ENCODE assay signal across 14 mouse cellular contexts in genomic region chr11:95389006-95389405, GRCm38 (mm10). TPM values are rescaled to one million over a fixed set of nuclear protein-coding genes. Genes with fewer than 3 reads are reported as not detected.
DNase-seq lines count a peak whose midpoint lies in the region; ATAC-seq and TF ChIP-seq lines count a peak whose summit lies in the region.
"Had no signal": no experiment of that assay in that cellular context is flagged by ENCODE, and none has a peak within 500 bp of the region (broad histone marks: within the 10 kb centered on the region; RNA-seq: fewer than 3 reads in every experiment).

No protein-coding gene starts in this region.

- TF ChIP-seq CTCF in forebrain, postnatal 0 days (IDR thresholded peaks at IDR 0.05; ENCODE audit: low read depth), result peak; percentile 67
- TF ChIP-seq CTCF in liver, embryonic 14.5 days (IDR thresholded peaks at IDR 0.05; ENCODE audit: low read depth), result peak; percentile 45

- ATAC-seq in forebrain, postnatal 0 days, result no peak
- ATAC-seq in forebrain, embryonic 13.5 days, result no peak
- no peak for ATAC-seq in liver, embryonic 14.5 days (ENCODE audit: insufficient read depth)
- ATAC-seq in liver, embryonic 12.5 days, result no peak
- ATAC-seq: intestine, embryonic 15.5 days had no signal

- H3K4me2 ChIP-seq in forebrain, postnatal 0 days (ENCODE audit: low read depth), result no peak overlapping the region
- no peak overlapping the region for H3K4me2 ChIP-seq in forebrain, embryonic 13.5 days
- no peak overlapping the region for H3K4me2 ChIP-seq in liver, embryonic 14.5 days (ENCODE audit: low read depth)
- no peak overlapping the region for H3K4me2 ChIP-seq in liver, embryonic 12.5 days
- H3K4me2 ChIP-seq: heart, embryonic 12.5 days; intestine, embryonic 15.5 days; neural tube, embryonic 12.5 days had no signal

- no peak for DNase-seq in forebrain, postnatal 0 days
- no peak for DNase-seq in liver, embryonic 14.5 days (ENCODE audit: low read depth in 3 of 3, low spot score in 3 of 3)
- DNase-seq in NIH3T3 (ENCODE audit: low read depth), result peak; percentile 65
- peak; percentile 43 to 79 for DNase-seq in kidney, postnatal 25 days
- DNase-seq in gastrocnemius, postnatal 36 days, result no peak
- DNase-seq in layer of hippocampus, postnatal 14 days (ENCODE audit: low spot score in 2 of 2), result no peak
- DNase-seq: adrenal gland, postnatal 10 days; right cerebral cortex, postnatal 25 days had no signal

- no peak overlapping the region for H3K27ac ChIP-seq in forebrain, postnatal 0 days (ENCODE audit: low read depth, low read length)
- H3K27ac ChIP-seq in forebrain, embryonic 13.5 days, result no peak overlapping the region
- no peak overlapping the region for H3K27ac ChIP-seq in liver, embryonic 14.5 days
- no peak overlapping the region for H3K27ac ChIP-seq in liver, embryonic 12.5 days
- H3K27ac ChIP-seq: intestine, embryonic 15.5 days; limb, embryonic 10.5 days; neural tube, embryonic 12.5 days had no signal

- TF ChIP-seq EP300 in liver, embryonic 14.5 days (IDR thresholded peaks at IDR 0.05; ENCODE audit: low read depth), result no peak

- no peaks in the 10 kb centered on the region for H3K9me3 ChIP-seq in forebrain, postnatal 0 days (ENCODE audit: low read length)
- H3K9me3 ChIP-seq in forebrain, embryonic 13.5 days (replicated peaks), result no peaks in the 10 kb centered on the region
- H3K9me3 ChIP-seq in liver, embryonic 14.5 days (ENCODE audit: control insufficient read depth, low read length), result no peaks in the 10 kb centered on the region
- H3K9me3 ChIP-seq in liver, embryonic 12.5 days (replicated peaks), result no peaks in the 10 kb centered on the region
- H3K9me3 ChIP-seq: heart, embryonic 12.5 days; intestine, embryonic 15.5 days; limb, embryonic 10.5 days; neural tube, embryonic 12.5 days had no signal

- peaks cover 10% of the 10 kb centered on the region; the same call in 1 of the 2 replicates for H3K4me1 ChIP-seq in forebrain, postnatal 0 days (ENCODE audit: insufficient read depth)
- peaks cover 24% of the 10 kb centered on the region for H3K4me1 ChIP-seq in forebrain, embryonic 13.5 days
- H3K4me1 ChIP-seq in liver, embryonic 14.5 days (replicated peaks; ENCODE audit: control insufficient read depth in 2 of 2, insufficient read depth in 2 of 2, low read length in 1 of 2), result peaks cover 6 to 7% of the 10 kb centered on the region in 2 experiments
- peaks cover 22% of the 10 kb centered on the region for H3K4me1 ChIP-seq in liver, embryonic 12.5 days

- H3K4me3 ChIP-seq in forebrain, postnatal 0 days (ENCODE audit: low read depth, low read length), result no peak overlapping the region
- H3K4me3 ChIP-seq in forebrain, embryonic 13.5 days, result no peak overlapping the region
- H3K4me3 ChIP-seq in liver, embryonic 14.5 days (ENCODE audit: insufficient read depth in 1 of 2, low read depth in 2 of 2, low read length in 2 of 2), result no peak overlapping the region
- no peak overlapping the region for H3K4me3 ChIP-seq in liver, embryonic 12.5 days
- H3K4me3 ChIP-seq: heart, embryonic 12.5 days; intestine, embryonic 15.5 days; limb, embryonic 10.5 days; neural tube, embryonic 12.5 days had no signal

- no peak overlapping the region for H3K9ac ChIP-seq in forebrain, postnatal 0 days
- no peak overlapping the region for H3K9ac ChIP-seq in forebrain, embryonic 13.5 days
- no peak overlapping the region for H3K9ac ChIP-seq in liver, embryonic 14.5 days (replicated peaks)
- H3K9ac ChIP-seq in liver, embryonic 12.5 days, result no peak overlapping the region
- H3K9ac ChIP-seq: heart, embryonic 12.5 days; intestine, embryonic 15.5 days; neural tube, embryonic 12.5 days had no signal

- peaks cover 46% of the 10 kb centered on the region for H3K36me3 ChIP-seq in forebrain, postnatal 0 days (ENCODE audit: insufficient read depth)
- peaks cover 66% of the 10 kb centered on the region for H3K36me3 ChIP-seq in forebrain, embryonic 13.5 days (ENCODE audit: poor library complexity, severe bottlenecking)
- peaks cover 11% of the 10 kb centered on the region for H3K36me3 ChIP-seq in liver, embryonic 14.5 days (replicated peaks; ENCODE audit: control insufficient read depth, insufficient read depth, low read depth)
- peaks cover 59% of the 10 kb centered on the region for H3K36me3 ChIP-seq in liver, embryonic 12.5 days

- intact Hi-C loops in gastrocnemius, postnatal 36 days (cut with DNase I), result loop anchor here (5.0 to 10.0 kb wide), 2 partner anchors 123 to 256 kb away; partner anchors contain the start of gene Nxph3

- WGBS in forebrain, postnatal 0 days, result 69% methylated on average over 3 of the region's 3 CpGs
- WGBS in forebrain, embryonic 13.5 days, result 76% methylated on average over 3 of the region's 3 CpGs
- WGBS in liver, embryonic 14.5 days (ENCODE audit: insufficient replicate concordance), result 64% methylated on average over 3 of the region's 3 CpGs
- 83% methylated on average over 3 of the region's 3 CpGs for WGBS in liver, embryonic 12.5 days (ENCODE audit: insufficient replicate concordance)

- H3K27me3 ChIP-seq in forebrain, postnatal 0 days (ENCODE audit: insufficient read depth, low read length), result no peaks in the 10 kb centered on the region
- H3K27me3 ChIP-seq in forebrain, embryonic 13.5 days, result no peaks in the 10 kb centered on the region
- no peaks in the 10 kb centered on the region for H3K27me3 ChIP-seq in liver, embryonic 14.5 days (ENCODE audit: control insufficient read depth, insufficient read depth, low read length)
- no peaks in the 10 kb centered on the region for H3K27me3 ChIP-seq in liver, embryonic 12.5 days (replicated peaks)
- H3K27me3 ChIP-seq: heart, embryonic 12.5 days; intestine, embryonic 15.5 days; neural tube, embryonic 12.5 days had no signal

RNA-seq across cellular contexts. Expression of gene Slc35b1, which starts 4.5 kb away (rescaled TPM):
- 103 and 109 TPM in 2 replicates for total RNA-seq in forebrain, postnatal 0 days (2014; rRNA removed)
- polyA plus RNA-seq in forebrain, postnatal 0 days (2015; fragmentation: Nextera tagmentation; extraction: Ambion mirVana), result 160 and 179 TPM in 2 replicates
- 135 and 140 TPM in 2 replicates for polyA plus RNA-seq in forebrain, embryonic 13.5 days (2015; fragmentation: Nextera tagmentation; extraction: Ambion mirVana)
- 24.1 and 24.6 TPM in 2 replicates for polyA plus RNA-seq in liver, embryonic 14.5 days (2012; rRNA removed)
- 37.4 and 44.9 TPM in 2 replicates for polyA plus RNA-seq in liver, embryonic 14.5 days (2014; fragmentation: Nextera tagmentation; extraction: Ambion mirVana)
- 58.2 and 61.3 TPM in 2 replicates for polyA plus RNA-seq in liver, embryonic 12.5 days (2016; fragmentation: Nextera tagmentation; extraction: Ambion mirVana)
- total RNA-seq in gastrocnemius, postnatal 36 days (2021), result 10 to 100 TPM; 39.5 to 46.8 TPM
- 10 to 100 TPM; 74.2 to 76.0 TPM for total RNA-seq in layer of hippocampus, postnatal 14 days (2021)

RNA-seq across cellular contexts. Expression of gene Spop, which starts 24.9 kb away (rescaled TPM):
- 59.2 and 70.1 TPM in 2 replicates for total RNA-seq in forebrain, postnatal 0 days (2014; rRNA removed)
- polyA plus RNA-seq in forebrain, postnatal 0 days (2015; fragmentation: Nextera tagmentation; extraction: Ambion mirVana), result 88.7 and 213 TPM in 2 replicates
- 175 and 178 TPM in 2 replicates for polyA plus RNA-seq in forebrain, embryonic 13.5 days (2015; fragmentation: Nextera tagmentation; extraction: Ambion mirVana)
- 18.8 and 22.0 TPM in 2 replicates for polyA plus RNA-seq in liver, embryonic 14.5 days (2012; rRNA removed)
- 31.8 and 36.2 TPM in 2 replicates for polyA plus RNA-seq in liver, embryonic 14.5 days (2014; fragmentation: Nextera tagmentation; extraction: Ambion mirVana)
- 90.8 and 105 TPM in 2 replicates for polyA plus RNA-seq in liver, embryonic 12.5 days (2016; fragmentation: Nextera tagmentation; extraction: Ambion mirVana)
- total RNA-seq in gastrocnemius, postnatal 36 days (2021), result 100 to 1,000 TPM; 178 to 196 TPM
- total RNA-seq in layer of hippocampus, postnatal 14 days (2021), result 100 to 1,000 TPM; 151 to 155 TPM

RNA-seq across cellular contexts. Expression of gene Fam117a, which starts 52.2 kb away (rescaled TPM):
- 5.5 TPM in 2 replicates for total RNA-seq in forebrain, postnatal 0 days (2014; rRNA removed)
- 1.0 and 1.8 TPM in 2 replicates for polyA plus RNA-seq in forebrain, postnatal 0 days (2015; fragmentation: Nextera tagmentation; extraction: Ambion mirVana)
- 3.0 and 3.8 TPM in 2 replicates for polyA plus RNA-seq in forebrain, embryonic 13.5 days (2015; fragmentation: Nextera tagmentation; extraction: Ambion mirVana)
- 103 and 114 TPM in 2 replicates for polyA plus RNA-seq in liver, embryonic 14.5 days (2012; rRNA removed)
- polyA plus RNA-seq in liver, embryonic 14.5 days (2014; fragmentation: Nextera tagmentation; extraction: Ambion mirVana), result 71.6 and 80.9 TPM in 2 replicates
- polyA plus RNA-seq in liver, embryonic 12.5 days (2016; fragmentation: Nextera tagmentation; extraction: Ambion mirVana), result 59.0 and 62.7 TPM in 2 replicates
- 1 to 10 TPM; 2.0 to 2.2 TPM for total RNA-seq in gastrocnemius, postnatal 36 days (2021)
- total RNA-seq in layer of hippocampus, postnatal 14 days (2021), result 1 to 10 TPM; 3.0 to 3.8 TPM

Comparison
In these comparisons a context has a peak if more than half of its experiments do, and no peak if none do; other contexts are left out.
1. DNase-seq: peak in NIH3T3 (single experiment) and kidney, postnatal 25 days (2 of 2); none in forebrain, postnatal 0 days (single experiment), liver, embryonic 14.5 days (0 of 3), gastrocnemius, postnatal 36 days (0 of 2) and layer of hippocampus, postnatal 14 days (0 of 2).
2. RNA of gene Fam117a, which starts 52.2 kb away (polyA plus RNA-seq): 71.6 to 114 TPM in liver, embryonic 14.5 days and 59.0 to 62.7 TPM in liver, embryonic 12.5 days; 3.0 to 3.8 TPM in forebrain, embryonic 13.5 days and 1.0 to 1.8 TPM in forebrain, postnatal 0 days; every median in the first group is over 10 times any median in the second.